In genomic region chr13:111940275-111940674, GRCm38 (mm10) we compare ENCODE assay signal across 24 mouse cellular contexts.
DNase-seq lines count a peak whose midpoint lies in the region; ATAC-seq and TF ChIP-seq lines count a peak whose summit lies in the region.
"Had no signal": no experiment of that assay in that cellular context is flagged by ENCODE, and none has a peak within 500 bp of the region (broad histone marks: within the 10 kb centered on the region; RNA-seq: fewer than 3 reads in every experiment).

No protein-coding gene starts in this region.

- peak overlapping the region; percentile 64 for H3K4me2 ChIP-seq in liver, embryonic 14.5 days (ENCODE audit: low read depth)
- no peak overlapping the region for H3K4me2 ChIP-seq in hindbrain, embryonic 14.5 days (replicated peaks)
- H3K4me2 ChIP-seq: hindbrain, embryonic 13.5 days; midbrain, embryonic 15.5 days; neural tube, embryonic 12.5 days had no signal

- H3K9ac ChIP-seq in liver, embryonic 14.5 days (replicated peaks): no peak overlapping the region; the same call in none of the 2 replicates
- no peak overlapping the region for H3K9ac ChIP-seq in hindbrain, embryonic 14.5 days
- H3K9ac ChIP-seq: hindbrain, embryonic 13.5 days; midbrain, embryonic 15.5 days; neural tube, embryonic 12.5 days had no signal

- H3K36me3 ChIP-seq in spleen, adult 2 months (ENCODE audit: control insufficient read depth, insufficient read depth, low read length): no peaks in the 10 kb centered on the region
- no peaks in the 10 kb centered on the region for H3K36me3 ChIP-seq in liver, embryonic 14.5 days (replicated peaks; ENCODE audit: control insufficient read depth, insufficient read depth, low read depth)
- H3K36me3 ChIP-seq in hindbrain, embryonic 14.5 days (replicated peaks; ENCODE audit: control insufficient read depth, insufficient read depth): no peaks in the 10 kb centered on the region
- H3K36me3 ChIP-seq: forebrain, embryonic 10.5 days; hindbrain, embryonic 13.5 days; midbrain, embryonic 15.5 days; neural tube, embryonic 12.5 days had no signal

- TF ChIP-seq EP300 in liver, embryonic 14.5 days (IDR thresholded peaks at IDR 0.05; ENCODE audit: low read depth): no peak

- no peak for TF ChIP-seq CTCF in spleen, adult 2 months (IDR thresholded peaks at IDR 0.05; ENCODE audit: extremely low read depth, insufficient read depth, insufficient read length, insufficient replicate concordance)
- TF ChIP-seq CTCF in liver, embryonic 14.5 days (IDR thresholded peaks at IDR 0.05; ENCODE audit: low read depth): no peak

- peaks cover 48% of the 10 kb centered on the region for H3K4me1 ChIP-seq in spleen, adult 2 months (ENCODE audit: control insufficient read depth, insufficient read depth, insufficient read length)
- peaks cover 69 to 75% of the 10 kb centered on the region in 2 experiments for H3K4me1 ChIP-seq in liver, embryonic 14.5 days (replicated peaks; ENCODE audit: control insufficient read depth in 2 of 2, insufficient read depth in 2 of 2, low read length in 1 of 2)
- H3K4me1 ChIP-seq in hindbrain, embryonic 14.5 days (replicated peaks; ENCODE audit: control insufficient read depth, insufficient read depth, low read length): peaks cover 9% of the 10 kb centered on the region; the same call in 1 of the 2 replicates

- peak; percentile 18 for ATAC-seq in erythroid progenitor cell, adult 5-6 weeks (replicated peaks; ENCODE audit: low FRiP score, poor library complexity, severe bottlenecking)
- ATAC-seq in liver, embryonic 14.5 days (ENCODE audit: insufficient read depth): peak; percentile 57
- no peak for ATAC-seq in hindbrain, embryonic 14.5 days (ENCODE audit: low FRiP score)
- ATAC-seq: forebrain, embryonic 16.5 days; inflammation-experienced regulatory T-cells, adult 6 months; midbrain, embryonic 15.5 days had no signal

- no peaks in the 10 kb centered on the region for H3K27me3 ChIP-seq in spleen, adult 2 months (ENCODE audit: control insufficient read depth, insufficient read depth, low read length)
- H3K27me3 ChIP-seq in liver, embryonic 14.5 days (ENCODE audit: control insufficient read depth, insufficient read depth, low read length): no peaks in the 10 kb centered on the region
- H3K27me3 ChIP-seq in hindbrain, embryonic 14.5 days (ENCODE audit: control insufficient read depth, insufficient read depth, low read length): no peaks in the 10 kb centered on the region
- H3K27me3 ChIP-seq: midbrain, embryonic 15.5 days; neural tube, embryonic 12.5 days had no signal

- WGBS in spleen, adult 2 months: 73% methylated on average over 4 of the region's 4 CpGs
- WGBS in liver, embryonic 14.5 days (ENCODE audit: insufficient replicate concordance): 55% methylated on average over 4 of the region's 4 CpGs
- WGBS in hindbrain, embryonic 14.5 days: 96% methylated on average over 4 of the region's 4 CpGs

- DNase-seq in spleen, adult 2 months (ENCODE audit: low read depth in 1 of 2, low spot score in 2 of 2): no peak
- DNase-seq in spleen, adult 18-20 months: no peak
- DNase-seq in liver, embryonic 14.5 days (ENCODE audit: low read depth in 3 of 3, low spot score in 3 of 3): no peak
- DNase-seq in hindbrain, embryonic 14.5 days (ENCODE audit: low spot score): no peak
- DNase-seq in kidney, adult 11 months: no peak
- no peak for DNase-seq in right cerebral cortex, adult 2 months (ENCODE audit: low spot score in 2 of 2)
- DNase-seq: adrenal gland, postnatal 14 days; cerebellum, adult 8-10 months; cerebellum, postnatal 36 days; gastrocnemius, postnatal 14 days; heart, adult 11 months; heart, postnatal 36 days; kidney, postnatal 4 days; right cerebral cortex, postnatal 4 days; thymus, postnatal 36 days had no signal

- TF ChIP-seq POLR2A in spleen, adult 2 months (IDR thresholded peaks at IDR 0.05; ENCODE audit: low read depth, low read length): no peak

- no peak overlapping the region for H3K4me3 ChIP-seq in spleen, adult 2 months (ENCODE audit: extremely low read depth, insufficient read depth, insufficient read length)
- H3K4me3 ChIP-seq in liver, embryonic 14.5 days (ENCODE audit: insufficient read depth in 1 of 2, low read depth in 2 of 2, low read length in 2 of 2): no peak overlapping the region
- H3K4me3 ChIP-seq in hindbrain, embryonic 14.5 days (replicated peaks; ENCODE audit: low read length): no peak overlapping the region
- H3K4me3 ChIP-seq: forebrain, embryonic 10.5 days; hindbrain, embryonic 13.5 days; left cerebral cortex, adult 2 months; midbrain, embryonic 15.5 days; neural tube, embryonic 12.5 days had no signal

- H3K9me3 ChIP-seq in liver, embryonic 14.5 days (ENCODE audit: control insufficient read depth, low read length): no peaks in the 10 kb centered on the region
- H3K9me3 ChIP-seq in hindbrain, embryonic 14.5 days (ENCODE audit: control insufficient read depth, low read length): no peaks in the 10 kb centered on the region
- H3K9me3 ChIP-seq: forebrain, embryonic 10.5 days; hindbrain, embryonic 13.5 days; midbrain, embryonic 15.5 days had no signal

- H3K27ac ChIP-seq in spleen, adult 2 months (ENCODE audit: insufficient read depth, low read length): peak overlapping the region; percentile 52; the same call in 1 of the 2 replicates
- peak overlapping the region; percentile 96 for H3K27ac ChIP-seq in liver, embryonic 14.5 days
- no peak overlapping the region for H3K27ac ChIP-seq in hindbrain, embryonic 14.5 days
- H3K27ac ChIP-seq: forebrain, embryonic 10.5 days; hindbrain, embryonic 13.5 days; left cerebral cortex, adult 2 months; macrophage; midbrain, embryonic 15.5 days; neural tube, embryonic 12.5 days had no signal
